Mouse (Mus musculus): ENCODE data around the gene Atoh7.

Atoh7 gene

GRCm38 (mm10) chr10:63098191-63098590 lies 1.3 kb upstream of the Atoh7 start:
- DNase-seq (ENCODE audit: low read depth, low spot score): no peak

GRCm38 (mm10) chr10:63099941-63100562 lies 601 bp downstream of the Atoh7 start:
- DNase-seq (ENCODE audit: low read depth, low spot score): peak; percentile 48

- no peak for DNase-seq (ENCODE audit: low read depth, low spot score)
Measured at GRCm38 (mm10) chr10:63100657-63101056, 1.2 kb downstream of the Atoh7 start.

GRCm38 (mm10) chr10:63113027-63113604 lies 13.7 kb downstream of the Atoh7 start:
- DNase-seq (ENCODE audit: low read depth, low spot score): no peak

DNA sequence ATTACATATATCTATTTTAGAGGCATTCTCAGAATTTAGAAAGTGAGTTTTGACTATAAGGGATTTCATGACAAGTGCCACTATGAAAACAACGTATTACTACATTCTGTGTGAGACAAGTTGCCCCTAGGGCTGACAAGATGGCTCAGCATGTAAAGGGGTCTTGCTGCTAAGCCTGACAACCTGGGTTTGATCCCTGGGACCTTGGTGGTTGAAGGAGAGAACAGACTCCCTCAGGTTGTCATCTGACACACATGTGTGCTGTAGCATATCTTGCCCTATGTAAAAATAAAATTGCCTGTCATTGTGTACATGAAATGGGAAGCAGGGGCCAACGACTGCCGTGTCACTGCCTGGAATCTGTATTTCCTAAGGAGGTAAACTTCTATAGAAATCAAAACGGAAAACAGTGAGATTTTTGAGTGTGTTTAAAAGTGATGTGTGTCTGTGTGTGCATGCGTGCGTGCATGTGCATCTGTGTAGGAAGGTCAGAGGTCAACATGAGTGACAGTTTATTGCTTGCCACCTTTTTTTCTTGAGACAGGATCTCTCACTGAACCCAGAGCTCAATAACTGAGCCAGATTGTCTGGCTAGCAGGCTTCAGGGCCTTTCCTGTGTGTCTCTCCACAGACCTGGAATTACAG lies 14.4 kb downstream of the Atoh7 start:
- no peak for DNase-seq (ENCODE audit: low read depth, low spot score)

- DNase-seq (ENCODE audit: low read depth, low spot score): no peak
Measured at GRCm38 (mm10) chr10:63115881-63116280, 16.4 kb downstream of the Atoh7 start.

DNA sequence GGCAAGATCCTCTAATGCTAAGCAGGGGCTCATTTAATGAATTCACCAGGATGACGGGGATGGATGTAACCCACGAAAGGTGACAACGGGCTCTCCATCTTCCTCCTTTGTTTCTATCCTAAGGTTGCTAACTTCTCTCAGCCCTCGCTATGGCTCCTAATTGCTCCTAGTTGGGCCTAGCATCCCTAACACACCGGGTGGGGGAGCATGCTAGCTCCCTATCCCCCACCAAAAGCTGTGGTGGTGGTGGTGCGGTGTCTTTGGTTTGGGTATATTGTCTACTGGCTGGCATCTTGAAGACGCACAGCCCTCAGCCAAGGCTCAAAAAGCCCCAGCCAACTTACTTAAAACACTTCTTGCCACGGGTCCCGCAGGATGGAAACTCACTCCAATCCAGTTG lies 16.9 kb downstream of the Atoh7 start:
- DNase-seq (ENCODE audit: low read depth, low spot score): no peak

DNA sequence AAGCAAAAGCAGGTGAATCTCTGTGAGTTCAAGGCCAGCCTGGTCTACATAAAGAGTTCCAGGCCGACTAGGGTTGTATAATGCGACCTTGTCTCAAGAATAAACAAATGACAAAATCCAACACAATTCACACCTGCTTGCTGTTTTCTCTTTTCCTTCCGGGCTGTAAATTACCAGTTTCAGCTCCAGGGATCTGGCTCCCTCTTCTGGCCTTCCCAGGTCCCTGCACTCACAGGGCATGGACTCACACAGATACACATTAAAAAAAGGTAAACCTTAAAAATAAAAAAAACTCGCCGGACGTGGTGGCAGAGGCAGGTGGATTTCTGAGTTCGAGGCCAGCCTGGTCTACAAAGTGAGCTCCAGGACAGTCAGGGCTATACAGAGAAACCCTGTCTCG lies 18.1 kb downstream of the Atoh7 start:
- DNase-seq (ENCODE audit: low read depth, low spot score): no peak

GRCm38 (mm10) chr10:63119916-63120315 lies 20.5 kb downstream of the Atoh7 start:
- DNase-seq (ENCODE audit: low read depth, low spot score): no peak

- DNase-seq (ENCODE audit: low read depth, low spot score): no peak
Measured at GRCm38 (mm10) chr10:63121961-63122360, 22.5 kb downstream of the Atoh7 start.

- DNase-seq (ENCODE audit: low read depth, low spot score): no peak
Measured at GRCm38 (mm10) chr10:63122516-63122915, 23.1 kb downstream of the Atoh7 start.

DNA sequence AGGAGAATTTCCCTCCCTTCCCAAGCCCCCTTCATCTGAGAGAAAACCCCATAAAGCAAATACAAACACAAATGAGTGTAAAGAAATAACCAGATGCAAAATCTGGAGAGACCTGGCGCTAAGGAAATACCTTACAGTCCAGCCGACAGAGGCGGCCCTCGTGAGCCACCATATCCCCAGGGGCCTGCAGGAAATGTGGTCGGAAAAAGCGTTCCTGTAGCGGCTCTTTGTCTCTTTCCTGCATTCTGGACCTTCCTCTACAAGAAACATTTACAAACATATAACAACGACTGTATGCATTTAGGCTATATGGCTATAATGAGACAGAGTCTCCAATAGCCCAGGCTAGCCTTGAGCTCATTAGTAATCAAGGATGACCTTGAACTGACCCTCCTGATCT lies 23.7 kb downstream of the Atoh7 start:
- no peak for DNase-seq (ENCODE audit: low read depth, low spot score)

DNA sequence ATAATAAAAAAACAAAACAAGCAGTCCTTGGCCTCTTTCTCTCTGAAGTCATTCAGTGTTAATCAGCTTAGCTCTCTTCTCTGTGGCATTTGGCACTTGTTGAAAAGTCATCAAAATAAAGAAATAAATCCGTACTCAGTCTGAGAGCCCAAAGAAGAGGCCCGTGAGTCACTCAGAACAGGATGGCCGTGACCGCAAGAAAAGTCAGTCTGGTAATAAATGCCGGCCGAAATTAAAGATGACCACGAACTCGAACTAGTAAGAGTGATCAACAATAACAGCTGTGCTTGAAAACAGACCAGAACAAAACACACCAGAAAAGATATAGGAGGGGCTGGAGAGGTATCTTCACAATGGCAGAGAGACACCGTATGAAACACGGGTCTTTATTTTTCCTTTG lies 24.6 kb downstream of the Atoh7 start:
- no peak for DNase-seq (ENCODE audit: low read depth, low spot score)

- no peak for DNase-seq (ENCODE audit: low read depth, low spot score)
Measured at GRCm38 (mm10) chr10:63125343-63125742, 25.9 kb downstream of the Atoh7 start.

GRCm38 (mm10) chr10:63126116-63126515 lies 26.7 kb downstream of the Atoh7 start:
- DNase-seq (ENCODE audit: low read depth, low spot score): no peak

DNA sequence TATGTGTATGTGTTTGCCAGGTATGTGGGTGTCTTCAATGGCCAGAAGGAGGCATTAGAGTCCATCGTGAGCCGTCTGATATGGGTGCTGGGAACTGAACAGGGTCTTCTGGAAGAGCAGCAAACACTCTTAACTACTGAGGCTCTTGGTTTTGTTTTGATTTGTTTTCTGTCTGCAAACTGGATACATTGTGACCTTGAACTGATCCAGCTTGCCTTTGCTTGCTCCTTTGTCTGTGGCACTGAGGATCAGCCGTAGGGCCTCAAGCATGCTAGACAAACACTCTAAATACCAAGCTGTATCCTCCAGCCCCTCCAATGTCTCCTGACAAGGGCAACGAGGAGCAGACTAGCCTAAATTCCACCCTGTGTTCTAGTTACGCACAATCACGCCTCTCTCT lies 27.7 kb downstream of the Atoh7 start:
- DNase-seq (ENCODE audit: low read depth, low spot score): no peak

DNA sequence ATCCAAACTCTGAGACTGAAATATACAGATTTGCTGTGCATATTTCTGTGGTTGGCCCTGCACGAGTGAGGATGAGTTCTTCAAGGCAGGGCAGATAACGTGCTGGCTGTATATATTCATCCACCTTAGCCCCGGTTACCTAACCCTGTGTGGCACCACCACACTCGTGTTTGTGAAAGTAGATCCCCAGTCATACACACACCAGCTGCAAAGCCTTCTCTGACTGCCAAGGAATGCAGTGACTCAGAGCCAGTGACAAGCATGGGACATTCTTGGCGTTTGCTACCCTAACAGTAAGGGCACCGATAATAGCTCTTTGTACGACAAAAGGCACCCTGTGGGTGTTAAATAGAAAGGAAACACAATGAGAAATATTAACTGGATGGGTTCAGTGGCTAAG lies 28.8 kb downstream of the Atoh7 start:
- no peak for DNase-seq (ENCODE audit: low read depth, low spot score)

DNA sequence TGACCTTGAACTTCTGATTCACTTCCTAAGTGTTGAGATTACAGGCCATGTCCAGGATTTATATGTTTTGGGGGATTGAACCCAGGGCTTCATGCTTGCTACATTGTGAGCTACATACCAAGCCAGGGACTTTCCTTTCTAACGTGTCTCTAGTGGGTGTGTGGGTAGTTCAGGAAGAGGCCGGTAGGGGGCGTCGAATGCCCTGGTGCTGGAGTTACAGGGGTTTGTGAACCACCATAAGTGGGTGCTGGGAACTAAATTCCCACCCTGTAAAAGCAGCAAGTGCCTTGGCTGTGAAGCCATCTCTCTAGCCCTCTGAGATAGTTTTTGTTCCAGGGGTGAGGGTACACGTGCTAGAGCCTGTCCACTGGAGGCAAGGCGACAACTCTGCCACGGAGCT lies 31.0 kb downstream of the Atoh7 start:
- no peak for DNase-seq (ENCODE audit: low read depth, low spot score)

- DNase-seq (ENCODE audit: low read depth, low spot score): no peak
Measured at GRCm38 (mm10) chr10:63132356-63132755, 32.9 kb downstream of the Atoh7 start.

GRCm38 (mm10) chr10:63133326-63133725 lies 33.9 kb downstream of the Atoh7 start:
- DNase-seq (ENCODE audit: low read depth, low spot score): no peak

DNA sequence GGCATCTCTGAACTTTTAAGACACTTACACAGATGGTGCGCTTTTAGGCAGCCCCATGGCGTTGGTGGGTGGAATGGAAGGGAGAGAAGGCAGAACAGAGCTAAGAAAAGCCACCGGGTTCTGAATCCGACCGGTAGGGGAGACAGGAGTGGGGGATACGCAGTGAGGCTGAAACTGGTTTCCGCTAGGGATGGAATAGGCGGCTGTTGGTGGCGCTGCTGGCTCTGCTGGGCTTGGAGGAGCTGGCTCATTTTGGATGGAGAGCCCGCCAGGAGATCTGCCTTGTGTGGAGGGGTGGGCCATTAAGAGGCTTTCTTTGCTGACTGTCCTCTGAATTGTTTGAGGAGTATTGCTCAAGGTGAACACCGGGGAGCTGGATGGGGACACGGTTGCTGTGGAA lies 36.2 kb downstream of the Atoh7 start:
- DNase-seq (ENCODE audit: low read depth, low spot score): no peak

- no peak for DNase-seq (ENCODE audit: low read depth, low spot score)
Measured at GRCm38 (mm10) chr10:63136436-63136835, 37.0 kb downstream of the Atoh7 start.

DNA sequence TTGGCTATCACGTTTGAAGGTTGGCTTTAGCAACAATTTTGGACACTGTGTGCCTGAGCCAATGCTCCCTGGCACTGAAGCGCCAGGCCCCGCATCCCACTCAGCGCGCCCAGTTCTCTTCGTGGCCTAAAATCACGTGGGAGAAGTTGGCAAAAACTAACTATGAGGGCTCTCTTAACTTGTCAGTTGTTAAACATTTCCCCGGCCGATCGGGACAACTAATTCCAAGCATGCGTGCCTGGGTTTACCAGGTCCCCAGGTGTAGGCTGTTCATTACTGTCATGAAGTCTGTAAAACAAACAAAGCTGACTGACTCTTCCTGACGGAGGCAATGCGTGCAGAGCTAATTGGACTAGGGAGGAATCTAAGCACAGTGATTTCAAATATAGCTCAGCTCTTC lies 43.2 kb downstream of the Atoh7 start:
- DNase-seq (ENCODE audit: low read depth, low spot score): no peak
